Mouse (Mus musculus): Measurements from ENCODE around the gene Cnnm2. TPM values are rescaled to one million over a fixed set of nuclear protein-coding genes. Genes with fewer than 3 reads are reported as not detected.
A peak's percentile ranks its signal among the peaks of the same experiment; 100 is the strongest.

The Cnnm2 gene
- total and polyA plus RNA-seq, 2 experiments from 2014 or later, result 9.5 to 47.2 TPM

DNA sequence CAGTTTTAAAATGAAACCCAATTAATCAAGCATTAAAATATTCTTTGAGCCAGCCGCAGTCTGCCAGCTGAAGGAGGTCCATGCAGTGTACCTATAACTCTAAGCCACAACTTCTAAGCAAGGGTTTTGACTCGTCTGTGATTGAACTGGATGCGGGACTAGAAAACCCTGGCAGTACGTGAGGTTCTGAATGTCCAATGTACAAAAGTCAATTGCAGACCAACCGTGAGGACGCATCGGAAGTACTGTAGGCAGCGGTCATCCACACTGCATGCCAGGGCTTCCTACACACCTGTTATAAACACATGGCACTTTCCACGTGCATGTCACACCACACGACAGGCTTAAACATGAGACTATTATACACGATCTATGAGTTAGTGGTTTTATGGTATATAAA lies 152.2 kb downstream of the Cnnm2 start:
- no peak for TF ChIP-seq CTCF (IDR thresholded peaks at IDR 0.05; ENCODE audit: low read depth)
- Histone ChIP-seq H3K9ac (replicated peaks; ENCODE audit: low read length) (no peak overlapping the region), H3K27me3 (ENCODE audit: insufficient read depth, low read length) (no peaks in the 10 kb centered on the region), H3K4me2 (ENCODE audit: low read depth, low read length) (no peak overlapping the region), H3K4me3 (ENCODE audit: low read length) (no peak overlapping the region), H3K4me1 (ENCODE audit: insufficient read depth, low read length) (no peaks in the 10 kb centered on the region; the same call in 1 of the 2 replicates), H3K36me3 (ENCODE audit: insufficient read depth, low read length) (no peaks in the 10 kb centered on the region), H3K27ac (no peak overlapping the region), H3K9me3 (ENCODE audit: low read length) (no peaks in the 10 kb centered on the region)
- 91% methylated on average over 11 of the region's 11 CpGs for WGBS
- DNase-seq (ENCODE audit: low spot score) (no peak), ATAC-seq (no peak)

DNA sequence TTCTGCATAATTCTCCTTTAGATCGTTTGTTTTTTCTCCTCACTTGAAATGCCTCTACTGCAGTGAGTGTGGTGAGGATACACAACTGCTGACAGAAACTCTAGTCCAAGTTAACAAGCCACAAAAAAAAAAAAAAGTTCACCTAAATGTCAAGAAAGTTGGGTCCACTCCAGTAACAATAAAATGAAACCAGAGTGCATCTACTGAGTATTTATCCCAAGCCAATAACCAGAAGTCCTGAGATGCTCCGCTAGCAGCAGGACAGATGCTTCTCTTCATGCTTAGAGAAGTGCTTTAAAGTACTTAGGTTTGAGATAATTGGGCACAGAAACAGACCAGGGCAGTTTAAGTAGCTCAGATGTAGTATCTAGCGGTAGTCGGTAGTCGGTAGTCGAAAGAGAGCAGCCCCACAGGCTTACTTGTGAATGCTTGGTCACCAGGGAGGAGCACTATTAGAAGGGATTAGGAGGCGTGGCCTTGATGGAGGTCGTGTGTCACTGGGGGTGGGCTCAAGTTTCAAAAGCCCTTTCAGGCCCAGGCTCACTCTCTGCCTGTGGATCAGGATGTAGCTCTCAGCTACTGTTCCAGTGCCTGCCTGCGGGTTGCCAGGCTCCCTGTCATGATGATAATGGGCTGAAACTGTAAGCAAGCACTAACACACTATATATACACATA lies 154.1 kb downstream of the Cnnm2 start:
- Histone ChIP-seq H3K4me3 (ENCODE audit: low read length) (no peak overlapping the region), H3K9ac (replicated peaks; ENCODE audit: low read length) (no peak overlapping the region), H3K27ac (no peak overlapping the region), H3K27me3 (ENCODE audit: insufficient read depth, low read length) (no peaks in the 10 kb centered on the region), H3K4me2 (ENCODE audit: low read depth, low read length) (no peak overlapping the region), H3K4me1 (ENCODE audit: insufficient read depth, low read length) (no peaks in the 10 kb centered on the region), H3K9me3 (ENCODE audit: low read length) (no peaks in the 10 kb centered on the region), H3K36me3 (ENCODE audit: insufficient read depth, low read length) (no peaks in the 10 kb centered on the region)
- DNase-seq (ENCODE audit: low spot score), result no peak
- no peak for TF ChIP-seq CTCF (IDR thresholded peaks at IDR 0.05; ENCODE audit: low read depth)
- 73% methylated on average over 9 of the region's 9 CpGs for WGBS
- no peak for ATAC-seq

GRCm38 (mm10) chr19:46920571-46920970 lies 159.2 kb downstream of the Cnnm2 start:
- 92% methylated on average over 6 of the region's 6 CpGs for WGBS
- Histone ChIP-seq H3K4me2 (ENCODE audit: low read depth, low read length) (no peak overlapping the region), H3K36me3 (ENCODE audit: insufficient read depth, low read length) (no peaks in the 10 kb centered on the region), H3K4me1 (ENCODE audit: insufficient read depth, low read length) (no peaks in the 10 kb centered on the region), H3K9me3 (ENCODE audit: low read length) (no peaks in the 10 kb centered on the region), H3K4me3 (ENCODE audit: low read length) (no peak overlapping the region), H3K9ac (replicated peaks; ENCODE audit: low read length) (no peak overlapping the region), H3K27ac (no peak overlapping the region), H3K27me3 (ENCODE audit: insufficient read depth, low read length) (no peaks in the 10 kb centered on the region)
- TF ChIP-seq CTCF (IDR thresholded peaks at IDR 0.05; ENCODE audit: low read depth), result no peak
- DNase-seq (ENCODE audit: low spot score) (no peak), ATAC-seq (no peak)

DNA sequence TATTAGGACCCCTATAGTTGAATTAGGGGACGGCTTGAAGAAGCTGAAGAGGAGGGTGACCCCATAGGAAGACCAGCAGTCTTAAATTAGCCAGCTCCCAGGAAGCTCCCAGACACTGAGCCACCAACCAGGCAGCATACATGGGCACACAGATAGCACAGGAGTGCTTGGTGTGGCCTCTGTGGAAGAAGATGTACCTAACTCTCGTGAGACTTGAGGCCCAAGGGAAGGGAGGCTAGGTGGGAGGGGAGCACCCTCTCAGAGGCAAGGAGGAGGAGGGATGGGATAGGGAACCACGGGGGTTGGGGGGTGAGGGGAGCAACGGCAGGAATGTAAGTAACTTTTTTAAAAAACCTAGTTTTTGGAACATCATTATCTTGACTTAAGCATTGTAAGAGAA lies 165.0 kb downstream of the Cnnm2 start:
- ATAC-seq (no peak), DNase-seq (ENCODE audit: low spot score) (no peak)
- Histone ChIP-seq H3K4me1 (ENCODE audit: insufficient read depth, low read length) (0 out of 2 replicates have a peak, but pooled peaks cover 2% of the 10 kb centered on the region), H3K36me3 (ENCODE audit: insufficient read depth, low read length) (no peaks in the 10 kb centered on the region), H3K27ac (no peak overlapping the region), H3K9ac (replicated peaks; ENCODE audit: low read length) (no peak overlapping the region), H3K4me3 (ENCODE audit: low read length) (no peak overlapping the region), H3K27me3 (ENCODE audit: insufficient read depth, low read length) (no peaks in the 10 kb centered on the region), H3K9me3 (ENCODE audit: low read length) (no peaks in the 10 kb centered on the region), H3K4me2 (ENCODE audit: low read depth, low read length) (no peak overlapping the region)
- WGBS, result 60% methylated on average over 4 of the region's 4 CpGs
- TF ChIP-seq CTCF (IDR thresholded peaks at IDR 0.05; ENCODE audit: low read depth), result no peak

DNA sequence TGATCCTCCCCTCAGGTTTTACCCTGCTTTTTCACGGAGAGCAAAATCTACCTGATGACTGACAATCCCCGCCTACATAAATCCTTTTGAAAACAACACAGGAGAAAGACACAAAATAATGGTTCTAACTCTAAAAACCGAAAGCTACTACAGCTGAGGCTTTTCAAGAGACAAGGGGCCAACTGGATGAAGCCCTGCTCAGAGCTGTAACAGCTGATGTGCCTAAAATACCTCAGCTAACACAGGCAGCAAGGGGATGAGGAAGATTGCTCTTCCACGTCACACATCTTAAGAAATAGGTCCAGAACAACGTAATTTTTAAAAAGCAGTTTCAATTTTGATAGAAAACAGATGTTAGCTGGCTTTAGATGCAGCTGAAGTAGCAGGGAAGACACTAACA lies 165.6 kb downstream of the Cnnm2 start:
- 64% methylated on average over 5 of the region's 5 CpGs for WGBS
- Histone ChIP-seq H3K4me2 (ENCODE audit: low read depth, low read length) (no peak overlapping the region), H3K27ac (peak overlapping the region; percentile 13; the same call in 1 of the 2 replicates), H3K36me3 (ENCODE audit: insufficient read depth, low read length) (no peaks in the 10 kb centered on the region), H3K4me1 (ENCODE audit: insufficient read depth, low read length) (0 out of 2 replicates have a peak, but pooled peaks cover 2% of the 10 kb centered on the region), H3K4me3 (ENCODE audit: low read length) (no peak overlapping the region), H3K9me3 (ENCODE audit: low read length) (no peaks in the 10 kb centered on the region), H3K9ac (replicated peaks; ENCODE audit: low read length) (no peak overlapping the region), H3K27me3 (ENCODE audit: insufficient read depth, low read length) (no peaks in the 10 kb centered on the region)
- no peak for ATAC-seq
- TF ChIP-seq CTCF (IDR thresholded peaks at IDR 0.05; ENCODE audit: low read depth), result no peak
- no peak for DNase-seq (ENCODE audit: low spot score)

DNA sequence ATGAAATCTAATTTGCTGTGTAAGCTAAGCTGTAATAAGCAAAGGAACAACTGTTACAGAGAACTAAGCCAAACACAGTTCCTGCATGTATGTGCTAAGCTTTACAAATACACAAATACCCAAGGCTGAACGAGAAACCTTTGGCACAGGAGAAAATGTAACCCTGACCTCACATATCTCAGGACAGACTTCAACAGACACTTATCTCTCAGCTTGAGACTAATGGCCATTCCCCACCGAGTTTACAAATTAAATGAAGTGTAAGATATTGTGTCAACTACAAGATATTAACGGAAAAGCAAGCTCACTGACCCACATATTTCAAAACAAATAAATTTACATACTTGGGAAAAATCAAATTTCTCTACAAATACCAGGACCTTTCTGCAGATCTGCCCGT lies 166.7 kb downstream of the Cnnm2 start:
- no peak for ATAC-seq
- WGBS, result 50% methylated on average over 4 of the region's 4 CpGs

GRCm38 (mm10) chr19:46929044-46929587 lies 167.7 kb downstream of the Cnnm2 start:
- H3K36me3 ChIP-seq (ENCODE audit: insufficient read depth, low read length), result no peaks in the 10 kb centered on the region
- H3K9ac ChIP-seq (replicated peaks; ENCODE audit: low read length), result no peak overlapping the region
- WGBS, result 48% methylated on average over 6 of the region's 6 CpGs
- no peak overlapping the region for H3K4me3 ChIP-seq (ENCODE audit: low read length)
- 0 out of 2 replicates have a peak, but pooled peaks cover 2% of the 10 kb centered on the region for H3K4me1 ChIP-seq (ENCODE audit: insufficient read depth, low read length)
- no peaks in the 10 kb centered on the region for H3K27me3 ChIP-seq (ENCODE audit: insufficient read depth, low read length)
- DNase-seq (ENCODE audit: low spot score) (peak; percentile 75), ATAC-seq (no peak)
- H3K9me3 ChIP-seq (ENCODE audit: low read length), result no peaks in the 10 kb centered on the region
- no peak overlapping the region for H3K4me2 ChIP-seq (ENCODE audit: low read depth, low read length)
- H3K27ac ChIP-seq, result no peak overlapping the region
- no peak for TF ChIP-seq CTCF (IDR thresholded peaks at IDR 0.05; ENCODE audit: low read depth)

More for the DNA sequence above, 166.7 kb downstream of the Cnnm2 start:
- no peak for DNase-seq (ENCODE audit: low spot score)
- Histone ChIP-seq H3K27me3 (ENCODE audit: insufficient read depth, low read length) (no peaks in the 10 kb centered on the region), H3K4me2 (ENCODE audit: low read depth, low read length) (no peak overlapping the region), H3K9me3 (ENCODE audit: low read length) (no peaks in the 10 kb centered on the region), H3K36me3 (ENCODE audit: insufficient read depth, low read length) (no peaks in the 10 kb centered on the region), H3K4me3 (ENCODE audit: low read length) (no peak overlapping the region), H3K4me1 (ENCODE audit: insufficient read depth, low read length) (0 out of 2 replicates have a peak, but pooled peaks cover 2% of the 10 kb centered on the region), H3K9ac (replicated peaks; ENCODE audit: low read length) (no peak overlapping the region), H3K27ac (no peak overlapping the region)
- no peak for TF ChIP-seq CTCF (IDR thresholded peaks at IDR 0.05; ENCODE audit: low read depth)

Other genes with a start within 250 kb of the Cnnm2 start
- gene Arl3, start 188.4 kb upstream of the Cnnm2 start, total RNA-seq (2014; rRNA removed), result 66.2 and 71.1 TPM in 2 replicates
- 220 and 224 TPM in 2 replicates for gene Arl3, start 188.4 kb upstream of the Cnnm2 start, polyA plus RNA-seq (2015; fragmentation: Nextera tagmentation; extraction: Ambion mirVana)
- 8.1 and 10.2 TPM in 2 replicates for gene Sfxn2, start 188.2 kb upstream of the Cnnm2 start, total RNA-seq (2014; rRNA removed)
- 12.0 and 13.0 TPM in 2 replicates for gene Sfxn2, start 188.2 kb upstream of the Cnnm2 start, polyA plus RNA-seq (2015; fragmentation: Nextera tagmentation; extraction: Ambion mirVana)
- 52.3 and 56.9 TPM in 2 replicates for gene Wbp1l, start 162.5 kb upstream of the Cnnm2 start, total RNA-seq (2014; rRNA removed)
- 30.3 and 31.6 TPM in 2 replicates for gene Wbp1l, start 162.5 kb upstream of the Cnnm2 start, polyA plus RNA-seq (2015; fragmentation: Nextera tagmentation; extraction: Ambion mirVana)
- gene Cyp17a1, start 88.4 kb upstream of the Cnnm2 start, total RNA-seq (2014; rRNA removed), result not detected in 2 replicates
- gene Cyp17a1, start 88.4 kb upstream of the Cnnm2 start, polyA plus RNA-seq (2015; fragmentation: Nextera tagmentation; extraction: Ambion mirVana), result not detected in 2 replicates
- gene Borcs7, start 71.7 kb upstream of the Cnnm2 start, total RNA-seq (2014; rRNA removed), result 9.3 and 11.2 TPM in 2 replicates
- 37.1 and 38.9 TPM in 2 replicates for gene Borcs7, start 71.7 kb upstream of the Cnnm2 start, polyA plus RNA-seq (2015; fragmentation: Nextera tagmentation; extraction: Ambion mirVana)
- 16.0 and 19.0 TPM in 2 replicates for gene As3mt, start 54.1 kb upstream of the Cnnm2 start, total RNA-seq (2014; rRNA removed)
- gene As3mt, start 54.1 kb upstream of the Cnnm2 start, polyA plus RNA-seq (2015; fragmentation: Nextera tagmentation; extraction: Ambion mirVana), result 32.9 and 34.9 TPM in 2 replicates

Measured in hindbrain, postnatal 0 days (tissue).